Mouse (Mus musculus): ENCODE measurements at regions not wholly inside any gene's neighbourhood (a gene's known extent, or its start where the extent isn't known, plus 50 kb on each side); places are given as distances from the start of the nearest gene placed in this dataset.

DNA sequence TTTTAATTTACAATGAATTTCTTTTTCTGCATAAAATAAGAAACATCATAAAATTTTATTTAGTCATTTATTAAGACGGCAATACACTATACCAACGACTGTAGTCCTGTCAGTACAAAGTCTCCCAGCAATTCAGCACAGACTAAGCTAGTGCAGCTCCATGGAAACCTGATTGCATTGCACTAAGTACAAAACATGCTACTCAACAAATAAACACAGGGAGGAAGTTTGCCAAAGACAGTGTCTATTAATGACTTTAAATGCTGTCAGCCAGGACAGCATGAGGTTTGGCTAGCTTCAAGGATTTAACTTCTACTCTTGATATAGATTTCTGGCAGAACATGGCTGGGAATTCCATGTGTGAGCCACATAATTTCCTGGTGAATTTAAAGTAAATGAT lies 1515.7 kb upstream of the Cdh6 start:
- DNase-seq (ENCODE audit: low spot score) (peak; percentile 58), ATAC-seq (0 out of 2 replicates have a peak, but pooled peaks have one; percentile 47)
- WGBS: 32% methylated on average over 2 of the region's 2 CpGs
- no peak for TF ChIP-seq CTCF (IDR thresholded peaks at IDR 0.05; ENCODE audit: low read depth)
- H3K9me3 ChIP-seq (ENCODE audit: low read length): no peaks in the 10 kb centered on the region
- H3K27ac ChIP-seq: no peak overlapping the region
- no peak overlapping the region for H3K9ac ChIP-seq (replicated peaks; ENCODE audit: low read length)
- no peaks in the 10 kb centered on the region for H3K27me3 ChIP-seq (ENCODE audit: insufficient read depth, low read length)
- no peak overlapping the region for H3K4me3 ChIP-seq (ENCODE audit: low read length)
- no peaks in the 10 kb centered on the region for H3K36me3 ChIP-seq (ENCODE audit: insufficient read depth, low read length)
- H3K4me2 ChIP-seq (ENCODE audit: low read depth, low read length): no peak overlapping the region
- no peaks in the 10 kb centered on the region for H3K4me1 ChIP-seq (ENCODE audit: insufficient read depth, low read length)

DNA sequence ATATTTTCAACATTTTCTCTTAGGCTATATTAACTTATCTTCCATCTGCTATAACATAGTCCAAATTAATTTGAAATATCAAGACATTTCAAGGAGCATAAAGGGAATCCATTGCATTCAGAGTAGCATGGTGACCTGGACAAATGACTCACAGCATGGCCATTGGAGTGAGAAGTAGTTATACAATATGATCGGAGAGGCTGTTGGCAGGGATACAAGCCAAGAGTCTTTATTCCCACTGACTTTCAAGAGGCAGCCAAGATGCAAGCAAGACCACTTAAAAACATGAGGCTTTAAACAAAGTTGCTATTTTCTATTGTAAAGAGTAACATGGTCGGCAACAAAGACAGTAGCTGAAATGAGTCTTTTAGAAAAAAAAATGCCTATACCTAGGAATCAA lies 1468.8 kb upstream of the Cdh6 start:
- ATAC-seq: no peak
- Histone ChIP-seq H3K4me2 (ENCODE audit: low read depth, low read length) (no peak overlapping the region), H3K4me3 (ENCODE audit: low read length) (no peak overlapping the region), H3K9me3 (ENCODE audit: low read length) (no peaks in the 10 kb centered on the region), H3K27me3 (ENCODE audit: insufficient read depth, low read length) (no peaks in the 10 kb centered on the region), H3K4me1 (ENCODE audit: insufficient read depth, low read length) (no peaks in the 10 kb centered on the region), H3K27ac (no peak overlapping the region), H3K36me3 (ENCODE audit: insufficient read depth, low read length) (no peaks in the 10 kb centered on the region), H3K9ac (replicated peaks; ENCODE audit: low read length) (no peak overlapping the region)
- TF ChIP-seq CTCF (IDR thresholded peaks at IDR 0.05; ENCODE audit: low read depth): no peak
- 51% methylated on average over 2 of the region's 2 CpGs for WGBS
- peak; percentile 6 for DNase-seq (ENCODE audit: low spot score)

DNA sequence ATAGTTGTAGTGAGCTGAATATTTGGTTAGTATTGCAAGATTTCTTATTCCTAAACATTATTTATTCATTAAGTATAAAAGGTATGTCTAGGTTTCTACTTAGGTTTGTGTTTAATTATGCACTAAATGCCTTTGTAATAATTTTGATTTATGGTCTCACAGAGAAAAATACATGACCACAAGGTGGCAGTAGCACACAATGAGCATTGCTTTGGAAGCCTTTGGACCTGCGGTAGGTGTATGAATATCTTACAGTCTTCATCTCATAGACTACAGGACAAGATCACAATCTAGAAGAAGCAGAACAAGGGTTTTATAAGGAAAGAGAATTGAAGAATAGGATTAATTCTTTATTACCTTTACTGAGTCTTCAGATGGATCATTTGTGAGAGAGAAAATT lies 1455.0 kb upstream of the Cdh6 start:
- no peak for ATAC-seq
- 43% methylated on average over 1 of the region's 1 CpGs for WGBS
- H3K4me1 ChIP-seq (ENCODE audit: insufficient read depth, low read length): no peaks in the 10 kb centered on the region
- no peak overlapping the region for H3K27ac ChIP-seq
- no peak overlapping the region for H3K4me3 ChIP-seq (ENCODE audit: low read length)
- peak; percentile 78 for TF ChIP-seq CTCF (IDR thresholded peaks at IDR 0.05; ENCODE audit: low read depth)
- H3K9me3 ChIP-seq (ENCODE audit: low read length): no peaks in the 10 kb centered on the region
- H3K27me3 ChIP-seq (ENCODE audit: insufficient read depth, low read length): no peaks in the 10 kb centered on the region
- no peaks in the 10 kb centered on the region for H3K36me3 ChIP-seq (ENCODE audit: insufficient read depth, low read length)
- no peak overlapping the region for H3K4me2 ChIP-seq (ENCODE audit: low read depth, low read length)
- no peak overlapping the region for H3K9ac ChIP-seq (replicated peaks; ENCODE audit: low read length)
- DNase-seq (ENCODE audit: low spot score): peak; percentile 80

DNA sequence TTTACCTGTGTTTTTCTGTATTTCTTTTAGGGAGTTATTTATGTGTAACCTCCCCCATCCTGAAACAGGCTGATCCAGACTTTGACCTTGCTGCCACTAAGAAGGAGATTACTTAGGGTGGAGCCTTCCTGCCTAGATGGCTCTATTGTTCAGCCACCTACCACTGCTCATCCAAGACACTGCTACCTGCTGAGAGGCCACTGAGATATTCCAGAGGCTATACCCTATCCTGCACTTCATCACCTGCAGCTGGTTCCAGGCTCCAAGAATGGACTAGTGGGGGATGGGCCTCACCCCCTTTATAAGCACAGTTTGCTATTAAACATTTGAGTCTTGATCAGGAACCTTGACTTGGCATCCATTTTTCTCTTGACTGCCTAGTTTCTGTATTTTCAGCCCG lies 1433.2 kb upstream of the Cdh6 start:
- Histone ChIP-seq H3K4me2 (ENCODE audit: low read depth, low read length) (no peak overlapping the region), H3K9ac (replicated peaks; ENCODE audit: low read length) (no peak overlapping the region), H3K36me3 (ENCODE audit: insufficient read depth, low read length) (no peaks in the 10 kb centered on the region), H3K4me3 (ENCODE audit: low read length) (no peak overlapping the region), H3K9me3 (ENCODE audit: low read length) (no peaks in the 10 kb centered on the region), H3K27me3 (ENCODE audit: insufficient read depth, low read length) (no peaks in the 10 kb centered on the region), H3K4me1 (ENCODE audit: insufficient read depth, low read length) (no peaks in the 10 kb centered on the region), H3K27ac (no peak overlapping the region)
- WGBS: 85% methylated on average over 1 of the region's 1 CpGs
- DNase-seq (ENCODE audit: low spot score) (no peak), ATAC-seq (no peak)
- no peak for TF ChIP-seq CTCF (IDR thresholded peaks at IDR 0.05; ENCODE audit: low read depth)

Small RNA genes lying in the stretch of these regions (microRNA-seq; reads per million reads assigned to microRNA genes)
- 0 reads per million in 2 experiments for gene Gm24080

Measured in hindbrain, postnatal 0 days (tissue).